Mouse (Mus musculus) hindbrain, postnatal 0 days (tissue): ENCODE data around the gene Zp1. TPM values are rescaled to one million over a fixed set of nuclear protein-coding genes. Genes with fewer than 3 reads are reported as not detected.

Experiments used
- ATAC-seq: fragments of 200-750 bp; cut with Nextera tagmentation; 2 replicates; pipeline ENCODE4 v1.8.0; 2017; ENCODE audit warnings: mild to moderate bottlenecking, moderate TSS enrichment, moderate library complexity
- DNase-seq: peaks from one replicate; pipeline ENCODE4 v3.0.0-alpha.2; 2015; ENCODE audit warnings: low spot score
- H3K27ac ChIP-seq: fragments of 300-500 bp; sonication (generic); 2 replicates; pipeline ENCODE4 v1.5.1; 2014; ENCODE audit warnings: mild to moderate bottlenecking
- H3K27me3 ChIP-seq: fragments of 300-500 bp; sonication (generic); 2 replicates; pipeline ENCODE4 v1.6.1; 2014; ENCODE audit warnings: low read length, mixed read lengths; ENCODE audit not compliant: insufficient read depth
- H3K36me3 ChIP-seq: fragments of 300-500 bp; sonication (generic); 2 replicates; pipeline ENCODE4 v1.6.1; 2014; ENCODE audit warnings: low read length, mixed read lengths; ENCODE audit not compliant: insufficient read depth
- H3K4me1 ChIP-seq: fragments of 300-500 bp; sonication (generic); 2 replicates; pipeline ENCODE4 v1.6.1; 2014; ENCODE audit warnings: antibody characterized with exemption, low read length, mixed read lengths; ENCODE audit not compliant: insufficient read depth
- H3K4me2 ChIP-seq: fragments of 300-500 bp; sonication (generic); 2 replicates; pipeline ENCODE4 v1.6.1; 2014; ENCODE audit warnings: low read depth, mild to moderate bottlenecking, low read length, moderate library complexity, mixed read lengths
- H3K4me3 ChIP-seq: fragments of 300-500 bp; sonication (generic); 2 replicates; pipeline ENCODE4 v1.5.1; 2014; ENCODE audit warnings: low read length
- H3K9ac ChIP-seq: fragments of 300-500 bp; sonication (generic); replicated peaks from 2 replicates; pipeline ENCODE4 v1.6.1; 2014; ENCODE audit warnings: mild to moderate bottlenecking, low read length, moderate library complexity, mixed read lengths
- H3K9me3 ChIP-seq: fragments of 300-500 bp; sonication (generic); 2 replicates; pipeline ENCODE4 v1.6.1; 2016; ENCODE audit warnings: low read length, mixed read lengths
- CTCF ChIP-seq: IDR thresholded peaks from 2 replicates; pipeline ENCODE4 v1.5.1; 2016; ENCODE audit warnings: antibody characterized with exemption, control low read depth, low read depth
- WGBS: fragments of 180-500 bp; shearing (Covaris S2); extraction: QIAGEN DNeasy Blood & Tissue Kit; methylation state at CpG from one replicate; pipeline ENCODE4 v1.1.7; 2014; 5-methylcytosine and 5-hydroxymethylcytosine counted together
- polyA plus RNA-seq: library from polyadenylated mRNA; unstranded; fragments of >200 nt; fragmentation: Nextera tagmentation; extraction: Ambion mirVana; gene quantifications from 2 replicates; pipeline ENCODE4 v1.2.1, GENCODE M21; 2015
- total RNA-seq: library from RNA; depleted of rRNA; stranded (reverse); fragments of >200 nt; gene quantifications from 2 replicates; pipeline ENCODE4 v1.2.3, GENCODE M21; 2014

Zp1 gene
- total and polyA plus RNA-seq, 2 experiments from 2014 or later = 0.60 to 1.2 TPM

GRCm38 (mm10) chr19:10880975-10881425, 39.4 kb downstream of the Zp1 start:
- peak overlapping the region; percentile 66 for H3K9ac ChIP-seq
- peak; percentile 21 for DNase-seq
- no peaks in the 10 kb centered on the region for H3K36me3 ChIP-seq

DNA sequence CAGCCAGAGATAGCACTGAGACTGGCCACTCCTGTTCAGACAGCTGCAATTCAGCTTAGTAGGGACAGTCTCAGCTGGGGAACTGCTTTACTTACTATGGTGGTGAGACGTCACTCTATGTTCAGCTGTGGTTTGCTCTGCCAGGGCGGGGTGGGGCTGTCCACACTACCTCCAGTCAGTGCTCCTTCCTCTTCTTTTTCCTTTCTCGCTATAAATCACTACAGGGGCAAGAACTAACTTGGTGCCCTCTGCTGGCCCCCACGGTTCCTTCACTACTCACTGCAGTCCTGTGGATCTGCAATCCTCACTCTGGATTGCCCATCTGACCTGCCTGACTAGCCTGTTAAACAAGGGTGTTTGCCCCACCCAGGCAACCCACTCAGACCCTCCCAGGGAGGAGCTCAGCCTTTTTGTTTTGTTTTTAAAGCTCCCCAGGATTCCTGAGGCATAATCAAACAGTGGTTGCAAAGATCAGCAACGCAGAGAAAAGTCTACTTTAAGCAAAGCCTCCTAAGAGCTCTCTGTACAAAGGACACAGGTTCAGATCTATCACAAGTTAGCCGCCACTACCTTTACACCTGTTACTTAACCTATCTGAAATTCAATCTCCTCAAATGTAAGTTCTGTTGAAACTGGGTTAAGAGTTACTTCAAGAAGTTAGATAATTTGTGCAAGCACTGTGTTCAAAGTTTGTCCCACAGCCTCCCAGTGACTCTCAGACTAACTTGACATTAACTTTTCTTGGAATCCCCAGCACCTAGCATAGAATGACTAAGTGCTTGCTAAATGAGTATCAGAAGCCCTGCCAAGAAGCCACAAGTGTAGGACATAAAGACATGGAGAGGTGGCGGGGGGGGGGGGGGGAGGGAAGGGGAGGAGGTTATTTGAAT, 40.1 kb downstream of the Zp1 start:
- DNase-seq (no peak), ATAC-seq (no peak)
- TF ChIP-seq CTCF = peak; percentile 47
- Histone ChIP-seq H3K4me3 (peak overlapping the region; percentile 66), H3K9ac (peak overlapping the region; percentile 66; the same call in 1 of the 2 replicates), H3K27ac (peak overlapping the region; percentile 98), H3K9me3 (peaks cover 2% of the 10 kb centered on the region; the same call in 1 of the 2 replicates), H3K4me2 (peak overlapping the region; percentile 91), H3K27me3 (no peaks in the 10 kb centered on the region), H3K4me1 (peaks cover 18% of the 10 kb centered on the region), H3K36me3 (no peaks in the 10 kb centered on the region)
- WGBS = 31% methylated on average over 7 of the region's 7 CpGs

More at GRCm38 (mm10) chr19:10880975-10881425, 39.4 kb downstream of the Zp1 start:
- peak overlapping the region; percentile 66 for H3K4me3 ChIP-seq
- WGBS = 0% methylated on average over 14 of the region's 14 CpGs
- peaks cover 2% of the 10 kb centered on the region; the same call in 1 of the 2 replicates for H3K9me3 ChIP-seq
- peak overlapping the region; percentile 98 for H3K27ac ChIP-seq
- peak overlapping the region; percentile 91 for H3K4me2 ChIP-seq
- peak; percentile 79 for ATAC-seq
- no peak for TF ChIP-seq CTCF
- no peaks in the 10 kb centered on the region for H3K27me3 ChIP-seq
- peaks cover 18% of the 10 kb centered on the region for H3K4me1 ChIP-seq

GRCm38 (mm10) chr19:10878201-10878837, 42.1 kb downstream of the Zp1 start:
- DNase-seq (no peak), ATAC-seq (no peak)
- TF ChIP-seq CTCF = no peak
- Histone ChIP-seq H3K9me3 (no peaks in the 10 kb centered on the region), H3K36me3 (peaks cover 12% of the 10 kb centered on the region), H3K4me2 (no peak overlapping the region), H3K4me1 (peaks cover 18% of the 10 kb centered on the region), H3K4me3 (no peak overlapping the region), H3K9ac (no peak overlapping the region), H3K27me3 (no peaks in the 10 kb centered on the region), H3K27ac (no peak overlapping the region)
- 83% methylated on average over 7 of the region's 7 CpGs for WGBS

- WGBS = 76% methylated on average over 14 of the region's 14 CpGs
- no peak overlapping the region for H3K4me3 ChIP-seq
- H3K4me2 ChIP-seq = no peak overlapping the region
- TF ChIP-seq CTCF = no peak
- no peaks in the 10 kb centered on the region for H3K27me3 ChIP-seq
- H3K36me3 ChIP-seq = peaks cover 35% of the 10 kb centered on the region
- no peak overlapping the region for H3K9ac ChIP-seq
- H3K4me1 ChIP-seq = peaks cover 10% of the 10 kb centered on the region
- no peak overlapping the region for H3K27ac ChIP-seq
- H3K9me3 ChIP-seq = no peaks in the 10 kb centered on the region
- DNase-seq (no peak), ATAC-seq (no peak)
Measured at GRCm38 (mm10) chr19:10871328-10871961, 49.0 kb downstream of the Zp1 start.

- H3K27me3 ChIP-seq = no peaks in the 10 kb centered on the region
- DNase-seq (no peak), ATAC-seq (no peak)
- peaks cover 10% of the 10 kb centered on the region for H3K4me1 ChIP-seq
- H3K4me3 ChIP-seq = no peak overlapping the region
- H3K27ac ChIP-seq = peak overlapping the region; percentile 87; the same call in 1 of the 2 replicates
- no peak for TF ChIP-seq CTCF
- no peaks in the 10 kb centered on the region for H3K9me3 ChIP-seq
- no peak overlapping the region for H3K9ac ChIP-seq
- H3K4me2 ChIP-seq = no peak overlapping the region
- peaks cover 41% of the 10 kb centered on the region for H3K36me3 ChIP-seq
- 88% methylated on average over 3 of the region's 3 CpGs for WGBS
Measured at GRCm38 (mm10) chr19:10870676-10871075, 49.8 kb downstream of the Zp1 start.

DNA sequence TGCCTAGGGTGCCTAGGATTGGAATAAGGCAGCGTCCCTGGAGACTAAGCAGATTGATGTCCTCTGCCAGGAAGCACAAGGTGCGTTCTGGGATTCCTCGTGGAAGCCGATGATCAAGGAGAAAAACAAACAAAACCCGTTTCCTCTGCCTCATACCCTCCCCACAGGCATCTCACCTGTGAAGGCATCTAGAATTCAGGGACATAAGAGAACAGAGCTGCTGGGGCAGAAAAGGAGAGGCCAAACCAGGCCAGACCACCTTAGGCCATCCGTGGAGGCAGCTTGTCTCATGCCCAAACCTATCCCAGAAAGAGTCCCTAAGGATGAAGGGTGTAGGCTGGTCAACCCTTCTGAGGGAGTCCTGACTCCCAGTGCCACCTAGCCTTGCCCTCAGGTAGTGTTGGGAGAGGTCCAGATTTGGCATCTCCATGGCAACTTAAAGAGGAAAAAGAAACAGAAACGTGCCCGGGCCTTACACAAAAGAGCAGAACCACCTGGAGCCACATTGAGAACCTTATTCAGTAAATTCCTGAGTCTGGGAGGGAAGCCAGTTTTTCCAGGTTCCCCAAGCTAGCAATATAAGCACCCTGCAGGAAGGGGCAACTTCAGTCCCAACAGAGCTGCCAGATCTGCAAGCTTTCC, 50.4 kb downstream of the Zp1 start, which contains the start of gene Tmem132a:
Gene Tmem132a, minus strand, starts transcription at position 55 of the 642 bp plus-strand sequence.
- ATAC-seq = peak; percentile 38
- Histone ChIP-seq H3K4me2 (peak within 1 kb of the TSS; percentile 73), H3K27me3 (no peaks in the 10 kb centered on the region), H3K4me3 (peak within 1 kb of the TSS; percentile 73), H3K9me3 (no peaks in the 10 kb centered on the region), H3K27ac (peak within 1 kb of the TSS; percentile 87), H3K9ac (peak within 1 kb of the TSS; percentile 90), H3K4me1 (peaks cover 10% of the 10 kb centered on the region), H3K36me3 (peaks cover 47% of the 10 kb centered on the region)
- WGBS = 5% methylated on average over 8 of the region's 8 CpGs
- peak; percentile 37 for DNase-seq
- TF ChIP-seq CTCF = no peak; the same call in 1 of the 2 replicates
